Mouse (Mus musculus): ENCODE results near the gene Spg20. TPM values are rescaled to one million over a fixed set of nuclear protein-coding genes. Genes with fewer than 3 reads are reported as not detected.

Spg20 gene
- polyA plus RNA-seq, 1 experiment = 49.3 TPM

- TF ChIP-seq POLR2AphosphoS2 (IDR thresholded peaks at IDR 0.05; ENCODE audit: insufficient read length, low read depth) = no peak
- no peak for TF ChIP-seq CEBPB (IDR thresholded peaks at IDR 0.05; ENCODE audit: insufficient read depth, poor library complexity, severe bottlenecking)
- no peak for TF ChIP-seq USF1 (IDR thresholded peaks at IDR 0.05; ENCODE audit: low read depth)
- TF ChIP-seq POLR2A (IDR thresholded peaks at IDR 0.05; ENCODE audit: insufficient read length, low read depth) = no peak
- no peak for TF ChIP-seq REST (IDR thresholded peaks at IDR 0.05; ENCODE audit: insufficient read depth, insufficient read length)
- no peak for TF ChIP-seq SRF (IDR thresholded peaks at IDR 0.05; ENCODE audit: control insufficient read depth, insufficient read length, low read depth)
- no peak for TF ChIP-seq MYOG (IDR thresholded peaks at IDR 0.05; ENCODE audit: control insufficient read depth in 1 of 3, insufficient read depth in 1 of 3, insufficient read length in 2 of 3, low read depth in 2 of 3)
- no peak for TF ChIP-seq MYOD1 (IDR thresholded peaks at IDR 0.05; ENCODE audit: control insufficient read depth in 1 of 3, insufficient read length in 2 of 3, low read depth in 2 of 3)
- no peak for TF ChIP-seq TCF12 (IDR thresholded peaks at IDR 0.05; ENCODE audit: insufficient read depth, poor library complexity, severe bottlenecking)
- TF ChIP-seq MAX (IDR thresholded peaks at IDR 0.05; ENCODE audit: low read depth) = no peak
- no peak for TF ChIP-seq E2F4 (IDR thresholded peaks at IDR 0.05; ENCODE audit: insufficient read depth)
- TF ChIP-seq TCF3 (IDR thresholded peaks at IDR 0.05; ENCODE audit: insufficient read length, low read depth) = no peak
Observed at GRCm38 (mm10) chr3:55152673-55153334, 40.9 kb downstream of the Spg20 start.

GRCm38 (mm10) chr3:55154163-55154562 is 42.3 kb downstream of the Spg20 start:
- TF ChIP-seq REST (IDR thresholded peaks at IDR 0.05; ENCODE audit: insufficient read depth, insufficient read length) (no peak), CEBPB (IDR thresholded peaks at IDR 0.05; ENCODE audit: insufficient read depth, poor library complexity, severe bottlenecking) (no peak), MAX (IDR thresholded peaks at IDR 0.05; ENCODE audit: low read depth) (no peak), POLR2A (IDR thresholded peaks at IDR 0.05; ENCODE audit: insufficient read length, low read depth) (no peak), MYOD1 (IDR thresholded peaks at IDR 0.05; ENCODE audit: control insufficient read depth in 1 of 3, insufficient read length in 2 of 3, low read depth in 2 of 3) (no peak), POLR2AphosphoS2 (IDR thresholded peaks at IDR 0.05; ENCODE audit: insufficient read length, low read depth) (no peak), TCF3 (IDR thresholded peaks at IDR 0.05; ENCODE audit: insufficient read length, low read depth) (no peak), USF1 (IDR thresholded peaks at IDR 0.05; ENCODE audit: low read depth) (no peak), E2F4 (IDR thresholded peaks at IDR 0.05; ENCODE audit: insufficient read depth) (no peak), SRF (IDR thresholded peaks at IDR 0.05; ENCODE audit: control insufficient read depth, insufficient read length, low read depth) (no peak), TCF12 (IDR thresholded peaks at IDR 0.05; ENCODE audit: insufficient read depth, poor library complexity, severe bottlenecking) (no peak), MYOG (IDR thresholded peaks at IDR 0.05; ENCODE audit: control insufficient read depth in 1 of 3, insufficient read depth in 1 of 3, insufficient read length in 2 of 3, low read depth in 2 of 3) (no peak)
- Histone ChIP-seq H3ac (ENCODE audit: control insufficient read depth, insufficient read length) (no peak overlapping the region), H3K4me3 (no peak overlapping the region), H3K79me2 (ENCODE audit: control insufficient read depth, insufficient read depth) (no peaks in the 10 kb centered on the region), H3K36me3 (ENCODE audit: control insufficient read depth, insufficient read depth) (no peaks in the 10 kb centered on the region), H3K27me3 (ENCODE audit: control insufficient read depth, insufficient read depth, insufficient read length) (no peaks in the 10 kb centered on the region), H3K4me2 (ENCODE audit: low read depth) (no peak overlapping the region)

More at GRCm38 (mm10) chr3:55152673-55153334, 40.9 kb downstream of the Spg20 start:
- no peaks in the 10 kb centered on the region for H3K27me3 ChIP-seq (ENCODE audit: control insufficient read depth, insufficient read depth, insufficient read length)
- H3K36me3 ChIP-seq (ENCODE audit: control insufficient read depth, insufficient read depth) = no peaks in the 10 kb centered on the region
- no peak overlapping the region for H3K4me2 ChIP-seq (ENCODE audit: low read depth)
- H3K79me2 ChIP-seq (ENCODE audit: control insufficient read depth, insufficient read depth) = no peaks in the 10 kb centered on the region
- H3K4me3 ChIP-seq = no peak overlapping the region
- H3ac ChIP-seq (ENCODE audit: control insufficient read depth, insufficient read length) = no peak overlapping the region

GRCm38 (mm10) chr3:55157413-55157812 is 45.5 kb downstream of the Spg20 start:
- Histone ChIP-seq H3K36me3 (ENCODE audit: control insufficient read depth, insufficient read depth) (no peaks in the 10 kb centered on the region), H3ac (ENCODE audit: control insufficient read depth, insufficient read length) (no peak overlapping the region), H3K4me3 (no peak overlapping the region), H3K4me2 (ENCODE audit: low read depth) (no peak overlapping the region), H3K79me2 (ENCODE audit: control insufficient read depth, insufficient read depth) (no peaks in the 10 kb centered on the region), H3K27me3 (ENCODE audit: control insufficient read depth, insufficient read depth, insufficient read length) (no peaks in the 10 kb centered on the region)
- TF ChIP-seq POLR2A (IDR thresholded peaks at IDR 0.05; ENCODE audit: insufficient read length, low read depth) (no peak), TCF3 (IDR thresholded peaks at IDR 0.05; ENCODE audit: insufficient read length, low read depth) (no peak), SRF (IDR thresholded peaks at IDR 0.05; ENCODE audit: control insufficient read depth, insufficient read length, low read depth) (no peak), MAX (IDR thresholded peaks at IDR 0.05; ENCODE audit: low read depth) (no peak), MYOD1 (IDR thresholded peaks at IDR 0.05; ENCODE audit: control insufficient read depth in 1 of 3, insufficient read length in 2 of 3, low read depth in 2 of 3) (no peak), USF1 (IDR thresholded peaks at IDR 0.05; ENCODE audit: low read depth) (no peak), REST (IDR thresholded peaks at IDR 0.05; ENCODE audit: insufficient read depth, insufficient read length) (no peak), POLR2AphosphoS2 (IDR thresholded peaks at IDR 0.05; ENCODE audit: insufficient read length, low read depth) (no peak)

- H3K27me3 ChIP-seq (ENCODE audit: control insufficient read depth, insufficient read depth, insufficient read length) = no peaks in the 10 kb centered on the region
- no peak overlapping the region for H3K4me3 ChIP-seq
- TF ChIP-seq POLR2A (IDR thresholded peaks at IDR 0.05; ENCODE audit: insufficient read length, low read depth) = no peak
- no peak for TF ChIP-seq E2F4 (IDR thresholded peaks at IDR 0.05; ENCODE audit: insufficient read depth)
- H3K79me2 ChIP-seq (ENCODE audit: control insufficient read depth, insufficient read depth) = no peaks in the 10 kb centered on the region
- no peaks in the 10 kb centered on the region for H3K36me3 ChIP-seq (ENCODE audit: control insufficient read depth, insufficient read depth)
- H3K4me2 ChIP-seq (ENCODE audit: low read depth) = no peak overlapping the region
- no peak overlapping the region for H3ac ChIP-seq (ENCODE audit: control insufficient read depth, insufficient read length)
Observed at GRCm38 (mm10) chr3:55161144-55161543, 49.2 kb downstream of the Spg20 start.

- H3K36me3 ChIP-seq (ENCODE audit: control insufficient read depth, insufficient read depth) = no peaks in the 10 kb centered on the region
- no peak overlapping the region for H3ac ChIP-seq (ENCODE audit: control insufficient read depth, insufficient read length)
- H3K4me3 ChIP-seq = no peak overlapping the region
- H3K4me2 ChIP-seq (ENCODE audit: low read depth) = no peak overlapping the region
- H3K79me2 ChIP-seq (ENCODE audit: control insufficient read depth, insufficient read depth) = no peaks in the 10 kb centered on the region
- no peaks in the 10 kb centered on the region for H3K27me3 ChIP-seq (ENCODE audit: control insufficient read depth, insufficient read depth, insufficient read length)
- no peak for TF ChIP-seq USF1 (IDR thresholded peaks at IDR 0.05; ENCODE audit: low read depth)
- TF ChIP-seq POLR2A (IDR thresholded peaks at IDR 0.05; ENCODE audit: insufficient read length, low read depth) = no peak
- no peak for TF ChIP-seq MYOG (IDR thresholded peaks at IDR 0.05; ENCODE audit: control insufficient read depth in 1 of 3, insufficient read depth in 1 of 3, insufficient read length in 2 of 3, low read depth in 2 of 3)
- TF ChIP-seq MYOD1 (IDR thresholded peaks at IDR 0.05; ENCODE audit: control insufficient read depth in 1 of 3, insufficient read length in 2 of 3, low read depth in 2 of 3) = no peak
- TF ChIP-seq POLR2AphosphoS2 (IDR thresholded peaks at IDR 0.05; ENCODE audit: insufficient read length, low read depth) = no peak
- TF ChIP-seq REST (IDR thresholded peaks at IDR 0.05; ENCODE audit: insufficient read depth, insufficient read length) = no peak
- TF ChIP-seq MAX (IDR thresholded peaks at IDR 0.05; ENCODE audit: low read depth) = no peak
- TF ChIP-seq SRF (IDR thresholded peaks at IDR 0.05; ENCODE audit: control insufficient read depth, insufficient read length, low read depth) = no peak
- TF ChIP-seq CEBPB (IDR thresholded peaks at IDR 0.05; ENCODE audit: insufficient read depth, poor library complexity, severe bottlenecking) = no peak
- TF ChIP-seq TCF3 (IDR thresholded peaks at IDR 0.05; ENCODE audit: insufficient read length, low read depth) = no peak
- no peak for TF ChIP-seq TCF12 (IDR thresholded peaks at IDR 0.05; ENCODE audit: insufficient read depth, poor library complexity, severe bottlenecking)
- no peak for TF ChIP-seq E2F4 (IDR thresholded peaks at IDR 0.05; ENCODE audit: insufficient read depth)
Observed at GRCm38 (mm10) chr3:55163510-55163909, 51.6 kb downstream of the Spg20 start.

Measured in myocyte (in vitro differentiated cells).